Mouse (Mus musculus): ENCODE results near the gene Itga5.

DNA sequence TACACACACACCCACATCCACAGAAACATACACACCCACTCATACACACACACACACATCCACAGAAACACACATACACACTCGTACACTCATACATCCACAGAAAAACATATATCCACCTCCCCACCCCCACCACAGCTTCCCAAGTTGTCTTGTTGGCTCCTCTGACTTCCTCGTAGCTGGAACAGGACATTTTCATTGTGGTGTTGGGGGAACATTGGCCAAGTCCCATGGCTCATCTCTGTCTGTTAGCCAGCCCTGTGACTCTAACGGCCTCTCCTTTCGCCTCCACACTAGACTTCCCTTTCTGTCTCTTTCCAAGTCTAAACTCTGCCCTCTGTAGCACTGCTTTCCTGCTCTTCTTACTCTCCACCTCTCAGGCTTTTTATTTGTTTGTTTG, 8.7 kb downstream of the Itga5 start:
- TF ChIP-seq POLR2A (IDR thresholded peaks at IDR 0.05; ENCODE audit: borderline replicate concordance, low read depth, low read length) (no peak), CTCF (IDR thresholded peaks at IDR 0.05; ENCODE audit: low read depth, low read length) (no peak)

All from bone marrow macrophage, adult 2 months (primary cell).